Mouse (Mus musculus) spleen, adult 18-20 months (tissue): ENCODE measurements at regions not wholly inside any gene's neighbourhood (a gene's known extent, or its start where the extent isn't known, plus 50 kb on each side); places are given as distances from the start of the nearest gene placed in this dataset.

Experiments used
- DNase-seq, 2 experiments: peaks; one replicate each; pipeline ENCODE4 v3.0.0; 2022; ENCODE audit warnings: mixed read lengths in 2 of 2

DNA sequence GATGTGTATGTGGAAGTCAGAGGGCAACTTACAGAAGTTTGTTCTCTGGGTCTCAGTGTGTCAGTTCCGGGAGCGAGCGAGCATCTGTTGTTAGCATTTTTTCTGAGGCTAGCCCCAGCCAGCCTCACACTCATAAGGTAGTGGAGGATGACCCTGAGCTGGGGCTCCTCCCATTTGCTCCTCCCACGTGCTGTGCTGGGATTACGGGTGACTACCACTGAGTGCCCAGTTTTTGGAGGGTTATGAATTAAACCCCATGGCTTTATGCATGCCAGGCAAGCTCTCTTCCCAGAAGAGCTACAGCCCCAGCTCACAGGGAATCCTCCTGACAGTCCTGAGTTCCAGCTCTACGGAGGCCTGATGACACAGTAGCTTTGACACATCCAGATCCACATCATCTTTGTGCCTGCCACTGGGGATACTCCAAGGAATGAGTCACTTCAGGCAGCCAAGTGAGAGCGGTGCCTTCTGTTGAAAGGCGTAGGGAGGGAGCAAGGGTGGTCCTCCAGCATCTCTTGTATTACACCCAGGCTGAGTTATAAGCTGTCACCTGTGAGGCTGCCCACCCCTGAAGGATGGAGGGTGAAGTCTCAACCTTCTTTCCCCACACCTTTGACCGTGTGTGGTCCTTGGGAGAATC, 97.8 kb upstream of the Parp11 start:
- DNase-seq, result no peak

DNA sequence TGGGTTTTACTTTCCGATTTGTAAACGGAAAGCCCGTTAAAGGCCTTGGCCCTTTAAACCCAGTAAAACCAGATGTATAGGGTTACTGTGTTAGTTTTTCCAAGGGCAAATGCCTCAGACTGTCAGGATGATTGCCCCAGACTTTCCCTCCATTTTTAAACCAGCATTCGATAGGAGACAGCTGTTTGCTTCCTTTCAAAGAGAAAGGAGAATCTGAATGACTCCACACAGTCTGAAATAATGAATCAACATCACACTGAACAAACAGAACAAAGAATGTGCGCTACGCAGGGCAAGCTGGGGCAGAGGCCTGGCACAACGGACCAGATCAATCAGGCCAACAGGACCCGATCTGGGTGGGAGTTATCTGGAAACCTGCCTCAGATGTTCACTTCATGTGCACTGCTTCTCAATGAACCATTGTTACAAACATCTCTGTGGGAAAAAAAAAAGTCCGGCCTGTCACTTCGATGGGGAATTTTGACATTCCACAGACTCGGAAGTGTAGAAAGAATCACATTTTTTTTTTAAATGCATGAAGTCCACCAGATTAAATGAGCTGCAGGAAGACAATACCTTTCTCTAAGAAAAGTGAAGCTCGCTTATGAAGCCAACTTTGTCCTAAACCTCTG, 97.0 kb upstream of the Parp11 start:
- no peak for DNase-seq

DNA sequence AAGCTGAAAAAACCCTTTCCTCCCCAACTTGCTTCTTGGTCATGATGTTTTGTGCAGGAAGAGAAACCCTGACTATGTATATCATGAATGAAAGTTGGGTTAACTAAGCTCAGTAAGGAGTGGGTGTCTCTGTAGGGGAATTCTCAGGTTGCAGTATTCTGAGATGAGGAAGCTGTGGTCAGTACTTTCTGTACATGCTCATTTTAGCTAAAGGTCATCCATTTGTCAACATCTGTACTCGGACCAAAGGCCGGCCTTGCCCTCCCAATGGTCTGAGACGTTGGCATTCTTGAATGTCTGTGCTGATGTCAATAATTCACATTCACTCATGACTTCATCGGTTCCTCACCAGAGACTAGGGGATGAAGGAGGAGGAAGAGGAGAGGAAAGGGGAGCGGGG, 94.9 kb upstream of the Parp11 start:
- DNase-seq, result no peak

DNA sequence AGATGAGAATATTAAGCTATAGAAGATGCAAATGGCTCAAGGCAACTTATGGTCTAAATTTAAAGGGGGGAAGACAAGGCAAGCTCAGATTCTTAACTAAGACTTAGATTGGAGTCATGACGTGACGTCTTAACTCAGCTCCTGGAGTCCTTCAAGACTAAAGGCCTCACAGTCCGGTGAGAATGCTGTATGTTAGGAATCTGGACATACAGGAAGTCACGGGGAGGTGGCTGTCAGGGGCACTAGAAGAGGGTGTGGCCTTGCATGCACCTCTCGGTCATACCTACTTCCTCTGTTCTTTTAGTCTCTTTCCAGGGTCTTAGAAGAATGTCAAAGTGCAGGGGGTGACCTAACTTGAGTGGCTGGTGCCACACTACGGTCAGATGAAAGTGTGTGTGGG, 91.5 kb upstream of the Parp11 start:
- no peak for DNase-seq

DNA sequence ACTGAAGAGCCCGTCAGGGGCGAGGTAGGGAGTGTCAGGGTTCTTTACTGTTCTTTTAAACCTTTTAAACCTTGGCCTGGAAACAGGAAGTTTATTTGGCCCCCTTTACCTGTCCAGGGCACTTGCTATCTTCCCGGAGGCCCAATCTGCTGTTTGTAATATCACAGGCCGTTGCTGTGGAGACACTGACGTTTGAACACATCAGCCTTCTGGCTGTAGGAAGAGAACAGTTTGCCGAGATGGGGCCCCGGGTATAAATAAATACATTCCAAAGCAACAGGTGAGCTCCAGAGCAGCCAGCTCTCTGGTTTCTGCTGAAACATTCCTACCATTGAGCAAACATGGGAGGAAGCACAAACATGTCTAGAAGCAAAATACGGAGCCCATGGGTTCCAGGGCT, 90.2 kb upstream of the Parp11 start:
- no peak for DNase-seq

DNA sequence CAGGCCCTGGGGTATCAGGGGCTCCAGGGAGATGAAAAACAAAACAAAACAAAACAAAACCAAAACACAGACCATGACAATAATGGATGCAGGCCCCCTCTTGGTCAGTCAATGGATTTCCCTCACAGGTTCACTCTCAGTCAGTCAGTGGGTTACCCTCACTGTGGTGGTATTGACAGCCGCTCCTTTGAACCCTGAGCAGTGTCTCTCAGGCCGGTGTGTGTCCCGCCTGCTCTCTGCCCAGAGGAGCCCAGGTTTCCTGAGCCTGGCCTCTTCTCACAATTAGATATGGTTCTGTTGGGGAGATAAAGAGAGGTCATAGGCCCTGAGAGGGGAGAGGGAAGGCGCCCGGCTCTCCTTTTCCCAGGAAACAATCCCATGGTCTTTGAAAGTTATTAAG, 87.8 kb upstream of the Parp11 start:
- DNase-seq, result no peak

DNA sequence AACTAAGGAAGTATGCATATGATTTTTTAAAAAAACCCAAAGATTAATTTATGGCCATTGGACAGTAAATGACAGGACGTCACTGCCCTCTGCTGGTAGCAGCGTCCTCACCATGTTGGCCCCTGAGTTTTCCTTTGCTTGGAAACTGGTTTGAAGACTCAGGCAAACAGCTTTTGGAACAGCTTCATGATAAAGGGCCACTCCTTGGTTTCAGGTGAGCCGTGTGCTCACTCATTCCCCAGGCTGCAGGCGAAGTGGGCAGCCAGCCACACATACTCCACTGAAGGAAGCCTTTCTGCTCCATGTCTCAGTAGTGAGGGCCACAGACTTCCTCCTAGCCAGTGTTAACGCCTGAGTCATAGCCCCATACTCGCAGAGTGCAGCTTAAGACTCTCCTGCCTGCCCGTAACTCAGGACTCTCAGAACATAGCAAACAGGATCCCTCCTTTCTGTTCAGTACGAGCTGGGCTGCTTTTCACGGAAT, 87.2 kb upstream of the Parp11 start:
- peak; percentile 46 to 82 for DNase-seq

DNA sequence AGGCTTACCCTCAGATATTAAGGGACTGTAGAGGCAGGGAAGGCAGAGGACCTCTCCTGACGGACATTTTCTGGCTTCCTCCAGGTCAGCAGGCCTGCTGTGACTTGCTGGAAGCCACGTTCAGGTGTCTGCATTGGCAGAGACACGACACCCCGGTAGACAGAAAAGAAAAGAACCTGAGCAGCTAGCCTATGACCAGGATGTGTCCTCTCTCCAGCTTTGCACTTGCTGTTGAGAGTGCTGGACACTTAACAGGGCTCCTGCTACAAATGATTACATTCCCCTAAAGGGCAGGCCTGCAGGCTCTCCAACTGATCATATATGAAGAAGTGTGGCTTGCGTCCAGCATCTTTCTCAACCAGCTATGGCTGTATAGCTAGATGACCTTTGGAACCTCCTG, 84.5 kb upstream of the Parp11 start:
- DNase-seq, result no peak

DNA sequence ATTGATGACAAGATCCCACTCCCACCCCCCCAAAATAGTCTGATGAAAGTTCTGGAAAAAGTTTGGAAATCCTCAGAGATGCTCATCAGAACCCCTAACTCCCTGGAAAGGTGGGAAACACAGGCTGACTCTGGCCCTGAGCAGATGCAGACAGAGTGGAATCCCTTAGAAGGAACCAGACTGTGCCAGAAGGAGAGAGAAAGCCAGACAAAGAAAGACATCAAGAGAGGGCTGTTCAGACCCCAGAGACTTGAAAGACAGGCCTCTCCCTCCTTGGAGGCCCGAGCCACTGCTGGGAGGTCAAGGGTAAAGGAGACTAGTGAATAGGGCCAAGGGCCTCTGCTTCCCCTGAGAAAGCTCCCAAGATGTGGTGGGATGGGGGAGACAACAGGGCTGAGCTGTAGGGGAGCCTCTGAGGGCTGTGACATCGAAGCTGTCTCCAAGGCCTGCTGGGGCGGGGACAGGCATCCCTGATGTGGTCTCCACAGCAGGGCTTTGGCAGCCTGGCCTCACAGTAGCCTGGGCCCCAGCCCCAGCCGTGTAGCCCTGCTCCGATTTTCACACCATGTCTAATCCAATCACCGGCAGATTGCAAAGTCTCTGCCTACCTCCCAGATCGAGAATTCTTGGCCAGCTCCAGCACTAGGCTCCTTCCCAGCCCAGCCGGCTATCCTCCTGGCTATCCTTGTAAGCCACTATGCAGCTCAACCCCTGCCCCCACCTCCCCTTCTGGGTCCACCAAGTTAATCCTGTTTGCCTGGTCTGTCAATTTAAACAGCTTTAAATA, 83.5 kb upstream of the Parp11 start:
- DNase-seq, result no peak

- no peak for DNase-seq
Observed at GRCm38 (mm10) chr6:127363871-127364590, 82.6 kb upstream of the Parp11 start.

GRCm38 (mm10) chr6:127364591-127365187, 82.0 kb upstream of the Parp11 start:
- DNase-seq, result no peak

GRCm38 (mm10) chr6:127365246-127365645, 81.4 kb upstream of the Parp11 start:
- no peak for DNase-seq

DNA sequence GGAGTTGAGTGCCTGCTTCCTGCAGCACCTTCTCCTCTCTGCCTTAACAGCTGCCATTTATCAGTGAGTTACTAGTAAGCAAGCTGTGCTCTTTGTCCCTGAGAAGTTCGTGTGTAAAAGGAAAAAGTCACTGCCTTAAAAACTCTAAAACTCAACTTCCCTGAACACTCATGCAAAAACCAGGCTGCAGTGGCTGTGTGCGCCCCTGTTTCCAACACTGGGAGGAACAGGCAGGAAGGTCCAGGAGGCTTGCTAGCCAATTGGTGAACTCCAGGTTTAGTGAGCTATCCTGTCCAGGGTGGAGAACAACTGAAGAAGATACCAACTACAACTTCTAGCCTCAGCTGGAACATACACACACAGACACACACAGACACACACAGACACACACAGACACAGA, 81.0 kb upstream of the Parp11 start:
- DNase-seq, result no peak

GRCm38 (mm10) chr6:127373052-127373451, 73.6 kb upstream of the Parp11 start:
- DNase-seq, result no peak

DNA sequence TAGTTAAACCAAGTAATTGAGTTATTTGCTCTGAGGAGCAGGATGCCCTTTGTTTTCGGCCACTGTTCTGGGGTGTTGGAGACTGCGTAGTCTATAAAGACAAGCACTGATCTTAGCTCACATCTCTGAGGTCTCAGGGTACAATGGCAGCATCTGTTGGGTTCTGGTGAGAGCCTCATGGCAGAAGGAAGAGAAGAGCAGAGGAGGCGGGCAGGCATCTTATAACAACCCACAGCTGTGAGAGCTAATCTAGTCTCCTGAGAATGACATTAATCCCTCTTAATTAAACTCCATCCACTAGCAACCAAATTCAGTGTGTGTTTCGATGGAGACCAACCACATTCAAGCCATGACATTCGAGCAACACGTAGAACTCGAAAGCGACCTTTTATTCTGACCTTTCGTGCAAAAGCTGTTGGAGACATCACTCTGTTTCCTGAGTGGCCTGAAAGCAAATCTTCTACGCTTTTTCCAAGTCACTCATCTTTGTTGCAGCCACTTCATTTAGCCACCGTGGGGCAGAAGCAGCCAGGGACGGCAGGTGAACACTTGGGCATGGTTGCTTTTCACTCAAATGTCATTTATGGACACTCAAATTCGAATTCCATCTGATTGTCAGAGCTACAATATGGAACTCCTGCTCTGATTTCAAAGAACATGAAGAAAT, 72.7 kb upstream of the Parp11 start:
- no peak for DNase-seq

GRCm38 (mm10) chr6:127374464-127375143, 72.0 kb upstream of the Parp11 start:
- no peak for DNase-seq

DNA sequence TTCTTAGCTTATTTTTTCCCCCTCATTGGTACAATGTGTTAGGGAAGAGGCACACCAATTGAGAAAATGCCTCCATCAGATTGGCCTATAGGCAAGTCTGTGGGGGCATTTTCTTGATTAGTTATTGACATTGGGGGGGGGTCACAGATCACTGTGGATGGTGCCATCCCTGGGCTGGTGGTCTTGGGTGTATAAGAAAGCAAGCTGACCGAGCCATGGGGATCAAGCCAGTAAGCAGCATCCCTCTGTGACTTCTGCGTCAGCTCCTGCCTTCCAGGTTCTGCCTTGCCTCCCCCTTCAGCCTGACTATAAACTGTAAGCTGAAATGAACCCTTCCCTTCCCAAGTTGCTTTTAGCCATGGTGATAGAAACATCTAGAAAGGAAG, 71.5 kb upstream of the Parp11 start:
- DNase-seq, result no peak

DNA sequence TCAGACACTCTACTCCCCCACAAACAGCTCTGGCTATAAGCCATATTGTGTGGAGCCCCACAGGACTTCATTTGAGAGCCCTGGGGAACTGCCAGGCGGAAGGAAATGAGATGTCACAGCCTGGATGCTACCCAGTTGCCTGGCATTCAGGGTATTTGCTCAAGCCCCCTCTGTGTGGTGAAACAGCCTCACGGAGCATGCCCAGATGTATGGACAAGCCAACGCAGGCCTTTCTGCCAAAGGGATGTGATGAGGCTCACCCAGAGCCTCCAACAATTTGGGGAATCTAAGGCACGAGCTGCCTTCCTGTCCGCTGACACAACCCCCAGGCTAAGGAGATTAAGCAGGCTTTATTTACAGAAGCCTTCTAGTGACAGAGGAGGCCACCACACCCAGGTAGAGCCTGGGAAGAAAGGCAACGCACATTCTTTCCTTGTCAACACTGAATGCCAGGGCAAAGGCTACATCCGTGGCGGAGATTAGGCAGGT, 70.9 kb upstream of the Parp11 start:
- no peak for DNase-seq

DNA sequence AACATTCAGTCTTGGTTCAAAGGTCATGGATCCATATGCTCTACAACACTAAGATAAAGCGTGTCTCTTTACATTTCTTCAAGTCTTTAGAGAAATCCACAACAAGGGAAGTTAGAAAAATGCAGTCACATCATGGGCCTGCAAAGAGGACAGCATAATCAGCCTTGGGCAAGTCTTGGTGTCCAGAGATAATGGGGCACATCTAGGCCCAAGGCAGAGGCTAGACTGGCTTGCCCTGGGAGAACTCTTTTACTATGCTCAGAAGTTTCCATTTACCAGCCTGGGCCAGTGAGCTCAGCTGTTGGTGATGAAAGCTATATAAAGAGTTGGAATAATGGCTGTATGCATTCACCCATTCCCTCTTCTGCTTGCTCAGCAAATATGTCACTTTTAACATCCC, 67.9 kb upstream of the Parp11 start:
- no peak for DNase-seq

- DNase-seq, result peak in 1 of 2 experiments; percentile 22
Observed at GRCm38 (mm10) chr6:127379511-127379910, 67.1 kb upstream of the Parp11 start.

DNA sequence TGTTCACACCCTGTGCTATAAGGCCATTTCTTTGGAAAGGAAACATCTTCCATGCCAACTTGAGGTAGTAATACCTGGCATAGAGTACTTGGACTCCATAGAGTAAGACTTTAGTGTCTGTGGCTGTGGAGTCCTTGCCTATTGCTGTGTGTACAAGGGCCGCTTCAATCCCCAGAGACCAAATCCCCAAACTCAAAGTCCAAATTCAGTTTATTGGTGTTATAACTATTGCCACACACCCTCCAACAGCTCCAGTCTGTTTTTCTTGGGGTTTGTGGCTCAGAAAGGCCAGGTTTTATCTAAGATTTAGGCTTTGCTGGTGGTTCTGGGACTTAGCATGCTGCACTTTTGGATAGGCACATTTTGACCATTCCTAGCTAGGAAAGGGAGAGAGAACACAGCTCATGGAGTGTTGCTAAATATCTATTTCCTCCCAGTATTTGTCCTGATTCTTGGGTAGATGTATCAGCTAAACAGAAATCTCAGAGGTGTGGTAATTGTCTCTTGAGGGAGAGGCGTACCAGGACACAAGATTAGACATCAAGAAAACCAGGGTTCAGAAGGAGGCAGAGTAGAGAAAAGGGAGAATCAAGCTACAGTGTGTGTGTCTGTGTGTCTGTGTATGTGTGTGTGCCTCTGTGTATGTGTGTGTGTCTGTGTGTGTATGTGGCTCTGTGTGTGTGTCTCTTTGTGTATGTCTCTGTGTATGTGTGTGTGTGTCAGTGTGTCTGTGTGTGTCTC, 65.3 kb upstream of the Parp11 start:
- no peak for DNase-seq
